Mouse (Mus musculus): ENCODE measurements around the gene Lst1.
"Not testable (repeated sequence)": the region's sequence is repeated elsewhere in the genome, so short reads cannot be mapped to it uniquely, and the experiment has no call there.

Gene Lst1

GRCm38 (mm10) chr17:35187959-35188610, at the start of gene Lst1:
Lst1 (minus strand) TSS chr17:35188439.
- DNase-seq (ENCODE audit: low spot score) = no peak

GRCm38 (mm10) chr17:35237504-35237903, 49.3 kb upstream of the Lst1 start:
- DNase-seq (ENCODE audit: low spot score) = no peak

- no peak for DNase-seq (ENCODE audit: low spot score)
These were observed 48.8 kb upstream of the Lst1 start for GRCm38 (mm10) chr17:35236996-35237395.

- DNase-seq (ENCODE audit: low spot score) = peak; percentile 97
These were observed 48.1 kb upstream of the Lst1 start for GRCm38 (mm10) chr17:35236390-35236746.

- peak; percentile 74 for DNase-seq (ENCODE audit: low spot score)
These were observed 47.6 kb upstream of the Lst1 start, which contains the start of gene Nfkbil1 for GRCm38 (mm10) chr17:35235614-35236389. Nfkbil1 (minus strand) TSS chr17:35235792.

- peak; percentile 38 for DNase-seq (ENCODE audit: low spot score)
These were observed 46.7 kb upstream of the Lst1 start for GRCm38 (mm10) chr17:35234903-35235302.

GRCm38 (mm10) chr17:35234090-35234489, 45.9 kb upstream of the Lst1 start:
- DNase-seq (ENCODE audit: low spot score) = not testable (repeated sequence)

- no peak for DNase-seq (ENCODE audit: low spot score)
These were observed 45.1 kb upstream of the Lst1 start, which contains the start of gene Atp6v1g2 for GRCm38 (mm10) chr17:35233114-35233980. Atp6v1g2 (plus strand) TSS chr17:35233660.

GRCm38 (mm10) chr17:35232659-35233058, 44.4 kb upstream of the Lst1 start:
- DNase-seq (ENCODE audit: low spot score) = no peak

- peak; percentile 77 for DNase-seq (ENCODE audit: low spot score)
These were observed 43.8 kb upstream of the Lst1 start for GRCm38 (mm10) chr17:35232043-35232442.

- no peak for DNase-seq (ENCODE audit: low spot score)
These were observed 42.8 kb upstream of the Lst1 start for GRCm38 (mm10) chr17:35231022-35231421.

- DNase-seq (ENCODE audit: low spot score) = no peak
These were observed 38.4 kb upstream of the Lst1 start for GRCm38 (mm10) chr17:35226561-35227046.

GRCm38 (mm10) chr17:35225456-35225855, 37.2 kb upstream of the Lst1 start:
- no peak for DNase-seq (ENCODE audit: low spot score)

GRCm38 (mm10) chr17:35224641-35225040, 36.4 kb upstream of the Lst1 start:
- no peak for DNase-seq (ENCODE audit: low spot score)

GRCm38 (mm10) chr17:35222299-35222698, 34.1 kb upstream of the Lst1 start:
- DNase-seq (ENCODE audit: low spot score) = no peak

- no peak for DNase-seq (ENCODE audit: low spot score)
These were observed 32.1 kb upstream of the Lst1 start, which contains the start of gene Gm16181 for GRCm38 (mm10) chr17:35220156-35220952. Gm16181 (plus strand) TSS chr17:35220834.

GRCm38 (mm10) chr17:35219601-35220041, 31.4 kb upstream of the Lst1 start:
- no peak for DNase-seq (ENCODE audit: low spot score)

GRCm38 (mm10) chr17:35218516-35219193, 30.4 kb upstream of the Lst1 start:
- no peak for DNase-seq (ENCODE audit: low spot score)

GRCm38 (mm10) chr17:35213071-35213470, 24.8 kb upstream of the Lst1 start:
- no peak for DNase-seq (ENCODE audit: low spot score)

GRCm38 (mm10) chr17:35210593-35210992, 22.4 kb upstream of the Lst1 start:
- DNase-seq (ENCODE audit: low spot score) = no peak
